Mouse (Mus musculus) forebrain, embryonic 14.5 days (tissue): ENCODE measurements around the gene Stx6. TPM values are rescaled to one million over a fixed set of nuclear protein-coding genes. Genes with fewer than 3 reads are reported as not detected.

ENCODE experiments used
- ATAC-seq: fragments of 200-750 bp; cut with Nextera tagmentation; 2 replicates; pipeline ENCODE4 v1.8.0; 2017; ENCODE audit warnings: mild to moderate bottlenecking, moderate library complexity
- DNase-seq: peaks from one replicate; pipeline ENCODE4 v3.0.0-alpha.2; 2015; ENCODE audit warnings: low spot score
- H3K27ac ChIP-seq: fragments of 300-500 bp; sonication (generic); 2 replicates; pipeline ENCODE4 v1.5.1; 2014; ENCODE audit warnings: low read depth, mild to moderate bottlenecking, control low read depth, low read length, moderate library complexity
- H3K27me3 ChIP-seq: fragments of 300-500 bp; sonication (generic); replicated peaks from 2 replicates; pipeline ENCODE4 v1.6.1; 2014; ENCODE audit warnings: low read length, control low read depth, mixed read lengths; ENCODE audit not compliant: control insufficient read depth, insufficient read depth
- H3K36me3 ChIP-seq: fragments of 300-500 bp; sonication (generic); 2 replicates; pipeline ENCODE4 v1.6.1; 2014; ENCODE audit warnings: low read length, control low read depth; ENCODE audit not compliant: control insufficient read depth, insufficient read depth
- H3K4me1 ChIP-seq: fragments of 300-500 bp; sonication (generic); 2 replicates; pipeline ENCODE4 v1.6.1; 2014; ENCODE audit warnings: antibody characterized with exemption, low read length, control low read depth; ENCODE audit not compliant: control insufficient read depth, insufficient read depth
- H3K4me2 ChIP-seq: fragments of 300-500 bp; sonication (generic); 2 replicates; pipeline ENCODE4 v1.6.1; 2014; ENCODE audit warnings: mild to moderate bottlenecking, control low read depth, low read length
- H3K4me3 ChIP-seq: fragments of 300-500 bp; sonication (generic); 2 replicates; pipeline ENCODE4 v1.5.1; 2014; ENCODE audit warnings: low read depth, low read length, control low read depth
- H3K9ac ChIP-seq: fragments of 300-500 bp; sonication (generic); 2 replicates; pipeline ENCODE4 v1.6.1; 2014; ENCODE audit warnings: mild to moderate bottlenecking, low read length, control low read depth, moderate library complexity
- H3K9me3 ChIP-seq: fragments of 300-500 bp; sonication (generic); replicated peaks from 2 replicates; pipeline ENCODE4 v1.6.1; 2016; ENCODE audit warnings: low read length, control low read depth, mixed read lengths; ENCODE audit not compliant: control insufficient read depth
- WGBS: fragments of 180-500 bp; shearing (Covaris S2); extraction: QIAGEN DNeasy Blood & Tissue Kit; methylation state at CpG from one replicate; pipeline ENCODE4 v1.1.7; 2014; 5-methylcytosine and 5-hydroxymethylcytosine counted together
- polyA plus RNA-seq: library from polyadenylated mRNA; unstranded; fragments of >200 nt; fragmentation: Nextera tagmentation; extraction: Ambion mirVana; gene quantifications from 2 replicates; pipeline ENCODE4 v1.2.1, GENCODE M21; 2014

The Stx6 gene
- polyA plus RNA-seq, 1 experiment from 2014 or later: 97.7 TPM

GRCm38 (mm10) chr1:155232385-155232784, 73.9 kb downstream of the Stx6 start:
- Histone ChIP-seq H3K4me1 (peaks cover 47% of the 10 kb centered on the region), H3K36me3 (no peaks in the 10 kb centered on the region), H3K9ac (no peak overlapping the region; the same call in 1 of the 2 replicates), H3K27ac (peak overlapping the region; percentile 93), H3K27me3 (no peaks in the 10 kb centered on the region), H3K4me3 (no peak overlapping the region), H3K4me2 (no peak overlapping the region), H3K9me3 (no peaks in the 10 kb centered on the region)
- no peak for DNase-seq
- ATAC-seq: no peak
- 43% methylated on average over 12 of the region's 12 CpGs for WGBS

GRCm38 (mm10) chr1:155232786-155233185, 74.3 kb downstream of the Stx6 start:
- WGBS: 64% methylated on average over 6 of the region's 6 CpGs
- Histone ChIP-seq H3K9ac (no peak overlapping the region; the same call in 1 of the 2 replicates), H3K36me3 (no peaks in the 10 kb centered on the region), H3K27me3 (no peaks in the 10 kb centered on the region), H3K27ac (peak overlapping the region; percentile 93), H3K4me3 (no peak overlapping the region), H3K4me1 (peaks cover 49% of the 10 kb centered on the region), H3K9me3 (no peaks in the 10 kb centered on the region), H3K4me2 (no peak overlapping the region)
- no peak for DNase-seq
- ATAC-seq: no peak

- 79% methylated on average over 9 of the region's 9 CpGs for WGBS
- DNase-seq (no peak), ATAC-seq (no peak)
- Histone ChIP-seq H3K27me3 (no peaks in the 10 kb centered on the region), H3K9ac (peak overlapping the region; percentile 35; the same call in 1 of the 2 replicates), H3K27ac (peak overlapping the region; percentile 93), H3K36me3 (no peaks in the 10 kb centered on the region), H3K4me1 (peaks cover 49% of the 10 kb centered on the region), H3K9me3 (no peaks in the 10 kb centered on the region), H3K4me3 (no peak overlapping the region), H3K4me2 (no peak overlapping the region)
Observed at GRCm38 (mm10) chr1:155233378-155233777, 74.9 kb downstream of the Stx6 start.

- H3K4me3 ChIP-seq: no peak overlapping the region
- H3K36me3 ChIP-seq: no peaks in the 10 kb centered on the region
- H3K27me3 ChIP-seq: no peaks in the 10 kb centered on the region
- peak overlapping the region; percentile 2; the same call in 1 of the 2 replicates for H3K4me2 ChIP-seq
- ATAC-seq (peak; percentile 70), DNase-seq (peak; percentile 84)
- peak overlapping the region; percentile 93 for H3K27ac ChIP-seq
- no peaks in the 10 kb centered on the region for H3K9me3 ChIP-seq
- peak overlapping the region; percentile 35 for H3K9ac ChIP-seq
- H3K4me1 ChIP-seq: peaks cover 49% of the 10 kb centered on the region
- WGBS: 5% methylated on average over 14 of the region's 14 CpGs
Observed at GRCm38 (mm10) chr1:155233931-155234607, 75.6 kb downstream of the Stx6 start.

- Histone ChIP-seq H3K27me3 (no peaks in the 10 kb centered on the region), H3K9ac (no peak overlapping the region), H3K4me3 (no peak overlapping the region), H3K36me3 (no peaks in the 10 kb centered on the region), H3K9me3 (no peaks in the 10 kb centered on the region), H3K27ac (0 out of 2 replicates have a peak overlapping the region, but pooled peaks have one; percentile 10), H3K4me2 (no peak overlapping the region), H3K4me1 (peaks cover 44% of the 10 kb centered on the region)
- ATAC-seq (no peak), DNase-seq (no peak)
- WGBS: 24% methylated on average over 2 of the region's 2 CpGs
Observed at GRCm38 (mm10) chr1:155235641-155236040, 77.1 kb downstream of the Stx6 start.

- DNase-seq: no peak
- Histone ChIP-seq H3K4me1 (peaks cover 44% of the 10 kb centered on the region), H3K4me2 (no peak overlapping the region), H3K9ac (no peak overlapping the region), H3K36me3 (no peaks in the 10 kb centered on the region), H3K4me3 (no peak overlapping the region), H3K27me3 (no peaks in the 10 kb centered on the region), H3K9me3 (no peaks in the 10 kb centered on the region), H3K27ac (no peak overlapping the region)
- WGBS: 34% methylated on average over 13 of the region's 13 CpGs
- ATAC-seq: no peak
Observed at GRCm38 (mm10) chr1:155236306-155237024, 78.0 kb downstream of the Stx6 start.

- Histone ChIP-seq H3K4me3 (no peak overlapping the region), H3K9ac (no peak overlapping the region; the same call in 1 of the 2 replicates), H3K27ac (0 out of 2 replicates have a peak overlapping the region, but pooled peaks have one; percentile 21), H3K4me2 (no peak overlapping the region), H3K27me3 (no peaks in the 10 kb centered on the region), H3K36me3 (no peaks in the 10 kb centered on the region), H3K4me1 (peaks cover 43% of the 10 kb centered on the region), H3K9me3 (no peaks in the 10 kb centered on the region)
- no peak for DNase-seq
- WGBS: 70% methylated on average over 11 of the region's 11 CpGs
- no peak for ATAC-seq
Observed at GRCm38 (mm10) chr1:155237390-155237789, 78.9 kb downstream of the Stx6 start.

- no peak for DNase-seq
- H3K4me1 ChIP-seq: peaks cover 37% of the 10 kb centered on the region
Observed at GRCm38 (mm10) chr1:155238126-155238525, 79.6 kb downstream of the Stx6 start.

GRCm38 (mm10) chr1:155239169-155239568, 80.7 kb downstream of the Stx6 start:
- Histone ChIP-seq H3K4me2 (no peak overlapping the region), H3K4me3 (no peak overlapping the region), H3K4me1 (peaks cover 27% of the 10 kb centered on the region), H3K36me3 (no peaks in the 10 kb centered on the region), H3K9me3 (no peaks in the 10 kb centered on the region), H3K27ac (no peak overlapping the region), H3K9ac (peak overlapping the region; percentile 13; the same call in 1 of the 2 replicates), H3K27me3 (no peaks in the 10 kb centered on the region)
- 0 out of 2 replicates have a peak, but pooled peaks have one; percentile 9 for ATAC-seq
- DNase-seq: peak; percentile 47
- 36% methylated on average over 4 of the region's 4 CpGs for WGBS

More at GRCm38 (mm10) chr1:155238126-155238525, 79.6 kb downstream of the Stx6 start:
- Histone ChIP-seq H3K9me3 (no peaks in the 10 kb centered on the region), H3K36me3 (no peaks in the 10 kb centered on the region), H3K27ac (no peak overlapping the region), H3K27me3 (no peaks in the 10 kb centered on the region), H3K4me3 (no peak overlapping the region), H3K9ac (no peak overlapping the region), H3K4me2 (no peak overlapping the region)
- no peak for ATAC-seq
- WGBS: 87% methylated on average over 5 of the region's 5 CpGs
